Mouse (Mus musculus) layer of hippocampus, postnatal 36 days (tissue): ENCODE measurements around the gene Casp12. TPM values are rescaled to one million over a fixed set of nuclear protein-coding genes. Genes with fewer than 3 reads are reported as not detected.

Experiments
- total RNA-seq, 2 experiments: library from RNA; stranded (reverse); gene quantifications; 2 replicates each; pipeline ENCODE4 v1.2.3; 2021

The Casp12 gene
- total RNA-seq, 2 experiments from 2014 or later: 0.53 to 1.1 TPM

Other genes starting within 250 kb of the Casp12 start
- 1 to 10 TPM in 1 of 2 experiments, under 1 TPM in 1; 0.75 to 1.5 TPM for gene Casp1, start 46.9 kb upstream of the Casp12 start, total RNA-seq
- 1 to 10 TPM in 1 of 2 experiments, under 1 TPM in 1; 1.00 to 1.9 TPM for gene Casp4, start 36.6 kb upstream of the Casp12 start, total RNA-seq